Mouse (Mus musculus) heart, embryonic 11.5 days (tissue): ENCODE measurements around the gene Gmpr. TPM values are rescaled to one million over a fixed set of nuclear protein-coding genes. Genes with fewer than 3 reads are reported as not detected.

ENCODE experiments used
- ATAC-seq: fragments of 200-750 bp; cut with Nextera tagmentation; replicated peaks from 2 replicates; pipeline ENCODE4 v1.8.0; 2017; ENCODE audit warnings: moderate library complexity; ENCODE audit not compliant: insufficient number of reproducible peaks, low FRiP score, low TSS enrichment
- H3K27ac ChIP-seq: fragments of 300-500 bp; sonication (generic); 2 replicates; pipeline ENCODE4 v1.5.1; 2014; ENCODE audit warnings: mild to moderate bottlenecking, low read depth, low read length
- H3K27me3 ChIP-seq: fragments of 300-500 bp; sonication (generic); 2 replicates; pipeline ENCODE4 v1.6.1; 2014; ENCODE audit warnings: mild to moderate bottlenecking, low read length, mixed read lengths; ENCODE audit not compliant: control insufficient read depth, insufficient read depth
- H3K36me3 ChIP-seq: fragments of 300-500 bp; sonication (generic); 2 replicates; pipeline ENCODE4 v1.6.1; 2014; ENCODE audit warnings: mild to moderate bottlenecking, low read length, moderate library complexity, mixed read lengths; ENCODE audit not compliant: control insufficient read depth, insufficient read depth
- H3K4me1 ChIP-seq: fragments of 300-500 bp; sonication (generic); 2 replicates; pipeline ENCODE4 v1.6.1; 2014; ENCODE audit warnings: low read length; ENCODE audit not compliant: control insufficient read depth, insufficient read depth
- H3K4me2 ChIP-seq: fragments of 300-500 bp; sonication (generic); 2 replicates; pipeline ENCODE4 v1.6.1; 2014; ENCODE audit warnings: mild to moderate bottlenecking, moderate library complexity
- H3K4me3 ChIP-seq: fragments of 300-500 bp; sonication (generic); 2 replicates; pipeline ENCODE4 v1.5.1; 2014; ENCODE audit warnings: low read depth, low read length
- H3K9ac ChIP-seq: fragments of 300-500 bp; sonication (generic); 2 replicates; pipeline ENCODE4 v1.6.1; 2014; ENCODE audit warnings: mild to moderate bottlenecking, low read depth, low read length, moderate library complexity
- H3K9me3 ChIP-seq: fragments of 300-500 bp; sonication (generic); replicated peaks from 2 replicates; pipeline ENCODE4 v1.6.1; 2016; ENCODE audit warnings: low read length; ENCODE audit not compliant: control insufficient read depth
- WGBS: fragments of 180-500 bp; shearing (Covaris S2); extraction: QIAGEN DNeasy Blood & Tissue Kit; methylation state at CpG from one replicate; pipeline ENCODE4 v1.1.7; 2014; ENCODE audit not compliant: insufficient replicate concordance; 5-methylcytosine and 5-hydroxymethylcytosine counted together
- polyA plus RNA-seq: library from polyadenylated mRNA; unstranded; fragments of >200 nt; fragmentation: Nextera tagmentation; extraction: Ambion mirVana; gene quantifications from 2 replicates; pipeline ENCODE4 v1.2.1, GENCODE M21; 2014

The Gmpr gene
- polyA plus RNA-seq, 1 experiment from 2014 or later: 176 TPM

DNA sequence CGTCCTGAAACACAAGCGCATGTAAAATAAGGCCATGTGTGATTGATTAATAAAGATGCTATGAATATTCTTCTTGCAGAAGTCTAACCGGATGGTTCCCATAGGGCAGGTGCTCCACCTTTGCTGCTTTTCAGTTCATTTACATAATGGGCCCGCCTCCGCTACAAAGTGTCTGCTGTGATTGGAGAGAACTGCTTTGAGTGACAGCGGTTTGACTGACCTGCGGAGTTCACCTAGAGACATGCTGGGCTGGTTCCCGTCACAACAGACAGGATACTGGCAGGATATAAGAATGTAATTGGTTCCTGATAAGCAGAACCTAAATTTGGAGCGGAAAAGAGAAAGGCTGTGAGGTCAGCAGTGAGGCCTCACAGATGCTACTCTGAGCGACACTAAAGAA is 13.4 kb upstream of the Gmpr start:
- Histone ChIP-seq H3K9ac (no peak overlapping the region), H3K36me3 (no peaks in the 10 kb centered on the region), H3K4me1 (peaks cover 3% of the 10 kb centered on the region; the same call in 1 of the 2 replicates), H3K4me2 (peak overlapping the region; percentile 50), H3K27ac (peak overlapping the region; percentile 50; the same call in 1 of the 2 replicates), H3K9me3 (no peaks in the 10 kb centered on the region), H3K27me3 (no peaks in the 10 kb centered on the region), H3K4me3 (peak overlapping the region; percentile 30)
- ATAC-seq: peak; percentile 61
- WGBS: 20% methylated on average over 10 of the region's 10 CpGs

DNA sequence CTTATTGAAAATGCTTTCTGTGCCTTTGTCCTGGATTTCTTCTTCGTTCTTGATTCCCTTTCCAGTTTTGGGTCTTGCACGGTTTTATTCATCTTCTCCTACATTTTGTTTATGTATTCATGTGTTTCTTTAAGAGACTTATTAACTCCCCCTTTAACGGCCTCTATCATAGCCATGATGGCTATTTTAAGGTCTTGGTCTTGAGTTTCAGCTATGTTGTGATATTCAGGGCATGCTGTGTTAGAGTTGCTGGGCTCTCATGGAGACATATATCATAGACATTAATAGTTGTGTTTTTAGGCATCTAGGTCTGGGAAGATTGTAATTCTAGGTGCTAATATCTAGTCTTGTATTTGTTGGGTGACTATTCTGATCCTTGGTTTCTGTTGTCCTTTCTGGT is 8.6 kb upstream of the Gmpr start:
- Histone ChIP-seq H3K4me3 (no peak overlapping the region), H3K4me1 (peaks cover 3% of the 10 kb centered on the region; the same call in 1 of the 2 replicates), H3K9ac (no peak overlapping the region), H3K36me3 (no peaks in the 10 kb centered on the region), H3K9me3 (0 out of 2 replicates have a peak, but pooled peaks cover 3% of the 10 kb centered on the region), H3K27ac (no peak overlapping the region), H3K27me3 (no peaks in the 10 kb centered on the region), H3K4me2 (no peak overlapping the region)
- WGBS: 59% methylated on average over 3 of the region's 3 CpGs
- no peak for ATAC-seq

DNA sequence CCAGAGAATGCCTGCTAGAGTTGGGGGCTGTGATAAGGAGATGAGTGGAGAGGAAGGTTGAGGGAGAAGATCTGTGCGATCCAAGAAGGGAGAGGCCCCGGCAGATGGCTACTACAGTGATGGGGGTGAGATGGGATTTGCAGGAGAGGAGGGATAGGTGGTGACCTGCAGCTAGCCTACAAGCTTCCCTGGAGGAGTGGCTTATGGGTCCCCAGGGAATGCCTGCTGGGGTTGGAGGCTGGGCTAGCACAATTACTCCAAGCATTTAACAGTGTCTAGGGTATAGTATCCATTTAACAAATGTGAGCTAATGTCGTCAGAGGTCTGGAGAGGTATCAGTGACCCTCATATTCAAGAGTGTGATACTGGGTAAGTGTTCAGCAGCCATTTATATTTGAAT is 7.9 kb upstream of the Gmpr start:
- no peaks in the 10 kb centered on the region; the same call in 1 of the 2 replicates for H3K4me1 ChIP-seq
- 83% methylated on average over 3 of the region's 3 CpGs for WGBS
- no peak overlapping the region for H3K4me2 ChIP-seq
- no peak overlapping the region for H3K9ac ChIP-seq
- no peak overlapping the region for H3K4me3 ChIP-seq
- H3K36me3 ChIP-seq: no peaks in the 10 kb centered on the region
- 0 out of 2 replicates have a peak, but pooled peaks cover 3% of the 10 kb centered on the region for H3K9me3 ChIP-seq
- ATAC-seq: no peak
- H3K27ac ChIP-seq: no peak overlapping the region
- H3K27me3 ChIP-seq: no peaks in the 10 kb centered on the region

- H3K4me3 ChIP-seq: no peak overlapping the region
- H3K9ac ChIP-seq: no peak overlapping the region
- ATAC-seq: no peak
- 79% methylated on average over 3 of the region's 3 CpGs for WGBS
- H3K27me3 ChIP-seq: no peaks in the 10 kb centered on the region
- H3K36me3 ChIP-seq: no peaks in the 10 kb centered on the region
- H3K4me1 ChIP-seq: no peaks in the 10 kb centered on the region
- no peak overlapping the region for H3K27ac ChIP-seq
- H3K9me3 ChIP-seq: 0 out of 2 replicates have a peak, but pooled peaks cover 3% of the 10 kb centered on the region
- no peak overlapping the region for H3K4me2 ChIP-seq
These were observed 7.3 kb upstream of the Gmpr start for GRCm38 (mm10) chr13:45499906-45500305.

- ATAC-seq: no peak
- no peak overlapping the region for H3K9ac ChIP-seq
- H3K9me3 ChIP-seq: 0 out of 2 replicates have a peak, but pooled peaks cover 3% of the 10 kb centered on the region
- H3K27me3 ChIP-seq: no peaks in the 10 kb centered on the region
- WGBS: 74% methylated on average over 5 of the region's 5 CpGs
- H3K4me1 ChIP-seq: no peaks in the 10 kb centered on the region
- H3K36me3 ChIP-seq: no peaks in the 10 kb centered on the region
- no peak overlapping the region for H3K4me3 ChIP-seq
- no peak overlapping the region for H3K27ac ChIP-seq
- no peak overlapping the region for H3K4me2 ChIP-seq
These were observed 4.5 kb upstream of the Gmpr start for GRCm38 (mm10) chr13:45502791-45503190.

DNA sequence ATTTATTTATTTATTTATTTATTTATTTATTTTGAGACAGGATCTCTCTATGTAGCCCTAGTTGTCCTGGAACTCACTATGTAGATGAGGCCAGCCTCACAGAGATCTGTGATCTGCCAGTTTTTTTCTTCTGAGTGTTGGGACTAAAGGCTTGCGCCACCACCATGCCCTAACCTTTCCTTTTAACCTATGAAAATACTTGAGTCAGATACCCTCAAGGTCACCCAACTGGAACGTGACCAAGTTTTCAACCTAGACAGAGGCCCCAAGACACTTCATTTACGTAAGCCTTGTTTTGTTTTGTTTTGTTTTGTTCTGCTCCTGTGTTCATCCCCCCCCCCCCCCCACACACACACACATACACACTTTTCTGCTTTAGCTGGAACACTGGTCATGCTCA is 1.7 kb upstream of the Gmpr start:
- H3K36me3 ChIP-seq: no peaks in the 10 kb centered on the region
- 89% methylated on average over 3 of the region's 3 CpGs for WGBS

DNA sequence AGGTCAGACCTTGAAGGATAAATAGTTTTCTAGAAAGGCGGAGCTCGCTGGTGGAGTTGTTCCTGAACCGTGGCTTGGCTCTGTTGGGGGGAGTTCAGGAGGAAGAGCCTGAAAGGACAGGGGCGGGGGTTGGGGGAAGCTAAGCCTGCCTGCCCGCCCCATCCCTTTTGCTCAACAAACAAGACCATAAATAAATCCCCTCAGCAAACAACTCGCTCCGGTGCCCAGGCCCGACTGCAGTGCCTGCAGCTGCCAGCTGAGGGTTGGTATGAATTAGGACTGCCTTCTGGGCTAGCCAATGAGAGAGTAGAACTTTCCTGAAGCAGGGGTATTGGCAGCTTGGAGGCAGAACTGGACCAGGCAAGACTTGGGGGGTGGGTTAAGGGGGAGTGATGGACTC is 1.3 kb downstream of the Gmpr start:
- H3K4me3 ChIP-seq: peak overlapping the region; percentile 75
- peak overlapping the region; percentile 89 for H3K4me2 ChIP-seq
- H3K27ac ChIP-seq: peak overlapping the region; percentile 94
- WGBS: 4% methylated on average over 8 of the region's 8 CpGs
- no peaks in the 10 kb centered on the region for H3K36me3 ChIP-seq
- H3K9ac ChIP-seq: peak overlapping the region; percentile 91
- no peak for ATAC-seq
- H3K9me3 ChIP-seq: no peaks in the 10 kb centered on the region
- H3K4me1 ChIP-seq: peaks cover 42% of the 10 kb centered on the region
- no peaks in the 10 kb centered on the region for H3K27me3 ChIP-seq

More for the DNA sequence above, 1.7 kb upstream of the Gmpr start:
- H3K9ac ChIP-seq: no peak overlapping the region
- H3K4me2 ChIP-seq: no peak overlapping the region
- H3K27ac ChIP-seq: no peak overlapping the region
- peaks cover 13% of the 10 kb centered on the region; the same call in 1 of the 2 replicates for H3K4me1 ChIP-seq
- no peak for ATAC-seq
- H3K9me3 ChIP-seq: no peaks in the 10 kb centered on the region
- H3K4me3 ChIP-seq: no peak overlapping the region
- no peaks in the 10 kb centered on the region for H3K27me3 ChIP-seq

DNA sequence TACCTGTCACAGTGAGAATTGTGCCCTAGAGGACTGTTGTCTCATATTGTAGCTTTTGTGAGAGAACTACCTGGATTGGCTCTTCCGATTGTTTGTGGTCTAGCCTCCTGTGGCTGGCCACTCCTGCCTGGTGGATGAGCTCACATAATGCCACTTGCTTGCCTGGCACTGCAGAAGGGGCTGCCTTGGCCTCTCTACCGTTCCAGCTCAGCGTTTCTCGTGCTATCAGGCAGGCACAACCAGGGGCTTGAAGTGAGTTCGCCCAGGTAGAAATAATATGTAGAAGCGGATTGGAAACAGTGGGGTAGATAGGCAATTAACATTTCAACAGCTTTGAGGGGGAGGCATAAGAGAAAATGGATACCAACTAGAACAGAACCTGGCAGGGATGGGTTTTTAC is 2.1 kb downstream of the Gmpr start:
- Histone ChIP-seq H3K9me3 (no peaks in the 10 kb centered on the region), H3K36me3 (no peaks in the 10 kb centered on the region), H3K27ac (no peak overlapping the region), H3K4me3 (peak overlapping the region; percentile 75), H3K9ac (peak overlapping the region; percentile 4), H3K4me1 (peaks cover 50% of the 10 kb centered on the region), H3K4me2 (peak overlapping the region; percentile 89), H3K27me3 (no peaks in the 10 kb centered on the region)
- no peak for ATAC-seq
- WGBS: 69% methylated on average over 6 of the region's 6 CpGs

- 77% methylated on average over 6 of the region's 6 CpGs for WGBS
- peak overlapping the region; percentile 8; the same call in 1 of the 2 replicates for H3K9ac ChIP-seq
- no peak overlapping the region for H3K4me3 ChIP-seq
These were observed 4.6 kb downstream of the Gmpr start for GRCm38 (mm10) chr13:45511706-45512435.

More at GRCm38 (mm10) chr13:45511706-45512435, 4.6 kb downstream of the Gmpr start:
- Histone ChIP-seq H3K27me3 (no peaks in the 10 kb centered on the region), H3K4me2 (peak overlapping the region; percentile 89), H3K4me1 (peaks cover 68% of the 10 kb centered on the region), H3K27ac (peak overlapping the region; percentile 58), H3K36me3 (no peaks in the 10 kb centered on the region), H3K9me3 (no peaks in the 10 kb centered on the region)
- ATAC-seq: 0 out of 2 replicates have a peak, but pooled peaks have one; percentile 15
